Mouse (Mus musculus) CD4-positive, CD25-positive, alpha-beta regulatory T cell, adult 2 months (primary cell): ENCODE data around the gene Spred2.

Experiments used
- DNase-seq: peaks from one replicate; pipeline ENCODE4 v3.0.0-alpha.2; 2012; ENCODE audit warnings: low read depth, low spot score

Gene Spred2

DNA sequence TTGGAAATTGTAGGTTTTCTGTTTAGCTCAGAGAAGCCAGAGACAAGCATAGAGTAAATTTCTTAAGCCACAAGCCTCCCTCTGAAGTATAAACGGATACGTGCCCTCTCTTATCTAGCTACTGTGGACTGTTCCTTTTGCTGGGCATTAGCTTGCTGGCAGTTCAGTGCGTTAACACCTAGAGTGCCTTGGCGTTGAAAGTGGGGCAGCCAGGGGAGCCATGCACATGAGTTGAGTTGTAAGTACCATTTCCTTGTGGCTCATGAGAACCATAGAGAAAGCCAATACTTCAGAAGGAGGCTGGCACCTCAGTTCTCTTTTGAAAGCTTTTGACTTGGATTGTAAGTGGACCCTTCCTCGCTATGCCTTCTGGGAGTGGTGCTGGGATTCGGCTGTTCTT is 58.6 kb downstream of the Spred2 start:
- DNase-seq = no peak

- no peak for DNase-seq
Measured at GRCm38 (mm10) chr11:19983298-19983697, 59.1 kb downstream of the Spred2 start.

GRCm38 (mm10) chr11:19984029-19984428 is 59.9 kb downstream of the Spred2 start:
- no peak for DNase-seq

- DNase-seq = no peak
Measured at GRCm38 (mm10) chr11:19985283-19985854, 61.2 kb downstream of the Spred2 start.

GRCm38 (mm10) chr11:19986443-19986861 is 62.3 kb downstream of the Spred2 start:
- DNase-seq = no peak

DNA sequence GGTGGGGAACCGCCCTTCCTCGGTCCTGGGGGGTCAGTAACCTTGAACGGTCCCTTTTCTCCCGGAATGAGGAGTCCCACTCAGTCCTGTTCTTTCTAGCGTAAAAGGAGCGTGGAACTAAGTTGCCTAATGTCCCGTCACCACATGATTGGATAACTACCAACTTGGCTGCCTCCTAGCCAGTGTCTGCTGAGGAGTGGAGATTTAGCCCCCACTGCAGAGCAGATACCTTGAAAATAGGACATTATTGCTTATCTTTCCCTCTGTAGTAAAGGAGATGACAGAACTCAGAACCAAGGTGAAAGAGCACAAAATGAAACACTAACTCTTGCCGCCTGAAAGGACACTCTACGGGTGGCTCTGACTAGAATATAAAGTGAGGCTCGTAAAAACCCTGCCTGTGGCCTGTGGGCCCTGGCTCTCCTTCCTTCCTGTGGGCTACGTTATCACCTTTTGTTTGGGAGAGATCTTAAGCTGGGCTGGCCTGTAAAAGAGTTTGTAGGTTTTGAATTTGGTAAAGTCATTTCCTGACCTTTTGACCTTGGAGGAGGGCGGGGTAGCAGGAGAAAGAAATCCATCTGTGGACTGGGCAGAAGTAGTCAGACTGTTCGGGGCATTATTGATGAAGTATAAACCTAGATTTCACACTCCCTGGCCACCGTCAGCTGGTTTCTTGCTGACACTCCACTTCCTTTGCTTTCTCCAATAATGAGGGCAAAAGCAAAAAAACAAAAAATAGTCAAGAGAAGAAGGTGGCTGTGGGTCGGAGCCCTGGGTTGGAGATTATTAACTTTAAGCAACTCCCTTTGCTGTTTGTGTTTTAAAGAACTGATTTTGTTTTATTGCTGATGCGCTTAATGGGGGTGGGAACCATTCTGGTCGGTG is 62.9 kb downstream of the Spred2 start:
- peak; percentile 42 for DNase-seq

DNA sequence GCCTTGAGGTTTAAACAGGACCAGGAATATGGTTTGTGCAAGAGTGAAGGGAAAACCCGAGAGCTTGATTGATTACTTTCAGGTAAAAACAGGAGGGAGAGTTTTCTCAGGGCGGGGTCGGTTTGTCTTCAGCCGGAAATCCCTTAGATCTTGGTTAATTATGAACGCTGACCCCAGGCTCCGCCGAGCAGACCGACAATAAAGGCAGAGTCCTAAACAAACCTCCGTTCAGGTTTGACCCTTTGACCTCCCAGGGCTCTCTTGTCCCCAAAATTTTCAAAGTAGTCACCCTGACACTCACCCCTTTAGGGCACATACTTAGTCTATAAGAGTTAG is 63.5 kb downstream of the Spred2 start:
- DNase-seq = no peak

DNA sequence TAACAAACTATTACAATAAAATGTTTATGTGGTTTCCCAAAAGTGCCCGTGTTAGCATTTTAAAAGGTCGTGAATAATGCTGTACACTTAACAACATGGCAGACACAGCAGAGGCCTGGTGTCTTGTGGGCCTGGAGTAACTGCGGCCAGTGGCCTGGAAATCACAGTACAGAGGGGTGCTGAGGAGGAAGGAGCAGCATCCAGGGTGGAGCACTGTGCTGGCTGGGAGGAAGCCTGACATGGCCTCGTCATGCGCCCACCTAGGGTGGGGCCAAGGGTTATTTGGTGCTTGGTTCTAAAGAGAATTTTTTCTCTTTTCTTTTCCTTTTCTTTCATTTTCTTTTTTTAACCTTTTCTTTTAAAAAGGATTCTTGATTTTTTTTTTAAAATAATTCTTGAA is 64.0 kb downstream of the Spred2 start:
- peak; percentile 37 for DNase-seq

DNA sequence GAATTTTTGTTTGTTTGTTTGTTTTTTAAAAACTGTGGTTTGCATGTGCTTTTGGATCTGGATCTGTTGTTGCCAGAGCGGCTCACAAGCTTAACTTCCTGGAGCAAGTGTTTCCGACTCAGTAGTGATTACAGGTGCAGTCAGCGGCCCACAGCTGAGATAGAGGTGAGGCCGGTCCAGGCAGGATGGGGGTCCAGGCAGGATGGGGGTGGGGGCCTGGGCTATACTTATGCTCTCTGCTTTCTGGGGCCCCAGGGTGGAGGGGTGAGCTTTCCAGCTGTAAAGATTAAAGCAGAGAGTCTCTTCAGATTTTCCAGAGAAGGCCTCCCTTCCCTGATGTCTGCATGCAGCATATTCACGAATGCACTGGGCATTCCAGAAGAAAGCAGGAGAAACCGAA is 64.5 kb downstream of the Spred2 start:
- peak; percentile 43 for DNase-seq

DNA sequence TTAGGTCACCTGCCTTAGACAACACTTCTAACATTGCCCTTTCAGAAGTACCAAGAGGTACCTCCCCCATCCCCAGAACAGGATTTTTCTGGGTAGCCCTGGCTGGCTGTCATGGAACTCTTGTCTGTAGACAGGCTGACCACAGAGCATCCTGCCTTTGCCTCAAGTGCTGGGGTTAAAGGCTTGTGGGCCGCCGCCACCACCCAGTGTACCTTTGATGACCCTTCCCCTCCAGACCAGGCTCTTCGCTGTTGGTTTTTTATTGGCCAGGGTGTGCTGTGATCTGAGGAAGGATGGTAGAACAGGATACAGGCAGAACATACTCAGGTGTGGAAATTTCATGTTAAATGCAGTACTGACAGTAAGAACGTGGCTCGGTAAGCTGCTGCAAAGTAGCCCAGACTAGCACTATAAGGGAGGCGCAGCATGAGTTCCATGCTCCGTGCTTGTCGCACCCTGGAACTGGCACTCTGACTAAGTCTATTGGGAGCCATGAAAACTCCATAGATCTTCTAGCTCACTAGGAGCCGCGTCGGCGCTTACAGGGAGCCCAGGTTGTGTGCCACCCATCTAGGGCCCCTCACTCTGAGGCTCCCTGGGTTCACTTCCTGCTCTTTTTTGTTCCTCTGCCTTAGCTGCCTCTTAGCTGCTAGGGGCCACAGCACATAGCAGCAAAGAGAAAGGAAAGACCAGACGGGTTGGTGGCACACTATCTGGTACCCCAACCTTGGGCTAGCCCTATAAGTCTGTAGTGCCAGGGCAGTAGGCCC is 65.2 kb downstream of the Spred2 start:
- DNase-seq = peak; percentile 59

DNA sequence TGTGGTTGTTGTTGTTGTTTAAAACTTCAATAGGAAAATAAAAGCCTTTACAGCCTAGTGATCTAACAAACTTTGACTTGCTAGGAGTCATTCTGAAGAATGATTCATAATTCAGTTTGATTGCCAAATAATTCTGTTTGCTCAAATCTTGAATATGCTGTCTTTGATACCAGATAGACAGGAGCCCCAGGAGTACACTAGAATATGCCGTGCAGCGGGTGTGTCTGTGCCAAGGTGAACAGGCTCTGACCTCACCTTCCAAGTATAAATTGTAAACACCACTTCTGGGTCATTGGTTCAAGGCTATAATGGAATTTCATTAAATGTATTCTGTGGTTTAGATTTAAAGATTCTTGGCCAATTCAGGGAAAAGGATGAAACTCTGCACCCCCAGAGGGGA is 66.6 kb downstream of the Spred2 start:
- DNase-seq = no peak

- DNase-seq = no peak
Measured at GRCm38 (mm10) chr11:19991303-19991976, 67.3 kb downstream of the Spred2 start.

- DNase-seq = peak; percentile 70
Measured at GRCm38 (mm10) chr11:19992341-19993281, 68.4 kb downstream of the Spred2 start.

DNA sequence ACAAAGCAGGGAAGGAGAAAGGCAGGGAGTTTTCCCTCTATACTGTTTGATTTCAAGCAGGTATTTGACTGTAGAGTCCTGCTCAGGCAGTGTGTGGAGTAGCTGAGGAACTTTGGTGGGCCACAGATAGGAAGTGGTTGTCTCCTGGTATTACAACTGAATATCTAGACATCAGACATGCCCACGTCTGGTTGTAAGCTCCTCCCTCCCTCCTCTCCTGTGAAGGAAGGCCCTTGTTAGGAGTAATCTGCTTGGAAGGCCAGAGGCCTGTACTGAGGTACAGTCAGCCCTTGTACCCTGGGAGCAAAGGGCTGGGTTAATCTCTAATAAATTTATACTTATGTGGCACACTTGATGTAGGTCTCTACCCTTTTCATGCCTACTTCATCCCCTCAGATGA is 69.6 kb downstream of the Spred2 start:
- DNase-seq = peak; percentile 52

GRCm38 (mm10) chr11:19994262-19994790 is 70.2 kb downstream of the Spred2 start:
- DNase-seq = no peak

- DNase-seq = peak; percentile 36
Measured at GRCm38 (mm10) chr11:19997940-19998339, 73.8 kb downstream of the Spred2 start.

GRCm38 (mm10) chr11:20002883-20003282 is 78.7 kb downstream of the Spred2 start:
- no peak for DNase-seq

DNA sequence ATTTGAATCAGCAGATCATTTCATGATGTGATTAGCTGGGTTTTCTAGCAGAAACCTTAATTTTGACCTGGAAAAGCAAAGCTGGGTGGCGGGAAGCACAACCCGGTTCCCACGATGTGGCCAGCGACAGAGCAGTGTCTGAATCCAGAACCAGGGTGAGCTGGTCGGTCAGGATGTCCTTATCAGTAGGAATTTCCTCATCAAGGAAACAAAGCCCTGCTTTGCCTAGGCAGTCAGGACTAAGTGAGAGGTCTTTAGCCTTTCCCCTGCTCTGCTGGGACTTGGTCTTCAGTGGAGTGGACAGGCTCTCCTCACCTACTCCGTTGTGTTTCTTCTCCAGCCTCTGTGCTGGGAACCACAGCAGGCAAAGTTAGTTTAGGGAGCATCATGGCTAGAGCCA is 83.5 kb downstream of the Spred2 start:
- no peak for DNase-seq

DNA sequence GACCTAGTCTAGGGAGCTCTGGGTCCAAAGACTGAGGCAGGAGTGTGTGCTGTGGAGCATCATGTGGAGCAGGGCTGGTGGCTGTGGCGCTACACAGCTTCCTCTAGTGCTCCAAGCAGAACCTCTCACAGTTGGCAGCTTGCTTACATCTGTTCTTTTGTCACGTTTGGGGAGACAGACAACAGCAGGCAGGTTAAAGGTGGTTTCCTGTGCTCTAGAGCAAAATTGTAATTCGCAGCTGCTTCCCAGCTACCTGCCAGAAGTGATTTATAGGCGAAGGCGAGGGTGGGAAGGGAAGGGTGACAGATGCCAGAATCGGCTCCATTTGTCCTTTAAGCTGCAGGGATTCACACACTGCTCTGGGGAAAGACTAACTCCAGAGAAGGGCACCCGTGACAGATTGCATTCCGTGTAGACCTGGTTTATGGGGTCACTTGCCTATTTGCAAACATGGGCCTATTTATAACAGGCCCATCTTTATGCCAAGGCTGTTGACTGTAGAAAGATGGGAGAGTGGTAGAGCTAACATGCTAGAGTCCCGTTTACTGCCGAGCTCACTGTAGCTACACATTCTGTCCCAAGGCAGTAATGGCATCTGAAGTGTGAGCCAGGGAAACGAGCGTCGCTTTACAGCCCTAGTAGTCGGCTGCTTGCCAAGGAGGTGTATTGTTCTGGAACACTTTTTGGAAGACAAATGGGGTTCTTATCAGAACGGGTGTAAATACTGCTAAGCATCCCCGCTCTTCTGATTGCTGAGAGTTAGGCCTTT is 87.2 kb downstream of the Spred2 start:
- no peak for DNase-seq

GRCm38 (mm10) chr11:20013366-20013765 is 89.2 kb downstream of the Spred2 start:
- no peak for DNase-seq
